Mouse (Mus musculus) ES-Bruce4 (cell line): ENCODE results near the gene Ndufs3.

Experiments used
- CTCF ChIP-seq: IDR thresholded peaks from one replicate; pipeline ENCODE4 v1.8.1; 2011; ENCODE audit warnings: low read depth, low read length
- POLR2A ChIP-seq: IDR thresholded peaks from one replicate; pipeline ENCODE4 v1.8.1; 2011; ENCODE audit warnings: low read length; ENCODE audit not compliant: insufficient read depth

DNA sequence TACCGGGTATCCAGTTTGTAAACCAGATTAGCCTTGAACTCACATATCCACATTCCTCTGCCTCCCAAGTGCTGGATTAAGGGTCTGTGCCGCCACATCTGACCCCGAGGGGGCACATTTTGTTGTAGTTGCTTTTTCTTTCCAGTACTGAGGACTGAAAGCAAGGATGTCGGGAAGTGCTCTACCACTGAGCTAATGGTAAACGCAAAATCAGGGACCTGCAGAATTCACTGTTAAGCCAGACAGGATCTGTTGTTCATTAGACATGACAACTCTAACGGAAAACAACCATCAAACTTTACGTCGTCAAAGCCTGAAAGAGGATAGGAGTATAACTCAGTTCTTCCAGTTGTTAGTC lies 58.1 kb downstream of the Ndufs3 start:
- TF ChIP-seq POLR2A, result no peak
- TF ChIP-seq CTCF, result no peak
